Mouse (Mus musculus): ENCODE measurements around the gene Fam162a. TPM values are rescaled to one million over a fixed set of nuclear protein-coding genes. Genes with fewer than 3 reads are reported as not detected.
"Not testable (repeated sequence)": the region's sequence is repeated elsewhere in the genome, so short reads cannot be mapped to it uniquely, and the experiment has no call there.

Fam162a gene
- polyA plus RNA-seq, 1 experiment, result 49.2 TPM

- Histone ChIP-seq H3K4me3 (ENCODE audit: insufficient read depth, low read length) (no peak overlapping the region), H3K4me1 (ENCODE audit: control insufficient read depth, insufficient read depth, low read length) (peaks cover 26% of the 10 kb centered on the region), H3K27ac (ENCODE audit: insufficient read depth, low read depth, low read length) (no peak overlapping the region)
- TF ChIP-seq CTCF (IDR thresholded peaks at IDR 0.05; ENCODE audit: low read depth, low read length), result no peak
- no peak for TF ChIP-seq POLR2A (IDR thresholded peaks at IDR 0.05; ENCODE audit: borderline replicate concordance, low read depth, low read length)
Observed at GRCm38 (mm10) chr16:36063315-36063714, 8.1 kb downstream of the Fam162a start.

DNA sequence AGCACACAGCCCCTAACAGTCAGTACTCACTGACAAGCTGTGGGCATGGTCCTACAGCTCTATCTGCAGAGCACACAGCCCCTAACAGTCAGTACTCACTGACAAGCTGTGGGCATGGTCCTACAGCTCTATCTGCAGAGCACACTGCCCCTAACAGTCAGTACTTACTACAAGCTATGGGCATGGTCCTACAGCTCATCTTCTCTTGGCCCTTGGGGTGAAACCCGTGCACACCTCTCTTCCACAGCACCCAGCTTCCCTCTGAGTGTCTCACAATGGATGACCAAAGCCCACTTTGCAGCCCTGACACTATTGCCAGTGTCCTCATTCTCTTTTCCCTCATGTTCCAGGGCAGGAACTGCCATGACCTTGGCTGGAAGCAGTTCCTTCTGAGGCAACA, 8.9 kb downstream of the Fam162a start:
- H3K4me1 ChIP-seq (ENCODE audit: control insufficient read depth, insufficient read depth, low read length), result peaks cover 19% of the 10 kb centered on the region
- H3K27ac ChIP-seq (ENCODE audit: insufficient read depth, low read depth, low read length); H3K4me3 ChIP-seq (ENCODE audit: insufficient read depth, low read length): not testable (repeated sequence)

DNA sequence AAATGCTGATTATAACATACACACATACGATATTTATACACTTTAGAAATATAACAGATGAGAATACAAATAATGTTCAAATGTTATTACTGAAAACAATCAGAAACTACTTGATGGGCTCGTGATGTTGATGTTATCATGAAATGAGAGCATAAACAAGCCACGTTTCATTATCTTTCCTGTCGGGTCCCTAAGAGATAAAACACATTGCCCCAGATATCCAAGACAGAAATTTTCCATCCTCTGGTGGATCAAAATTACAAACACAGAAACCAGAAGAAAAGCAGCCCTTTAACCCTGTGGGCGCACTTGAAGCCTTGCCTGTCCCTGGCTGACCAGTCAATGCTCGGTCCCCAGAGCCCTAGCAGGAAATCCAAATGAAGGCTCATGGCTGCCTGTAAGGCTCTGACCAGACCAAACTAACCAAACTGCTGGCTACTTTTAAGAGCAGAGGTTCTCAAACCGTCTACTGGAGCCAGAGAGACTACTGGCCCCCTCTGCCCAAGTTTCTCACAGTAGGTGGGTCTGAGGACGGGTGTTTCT, 13.4 kb downstream of the Fam162a start:
- H3K27ac ChIP-seq (ENCODE audit: insufficient read depth, low read depth, low read length), result no peak overlapping the region
- H3K4me1 ChIP-seq (ENCODE audit: control insufficient read depth, insufficient read depth, low read length), result peaks cover 15% of the 10 kb centered on the region
- H3K4me3 ChIP-seq (ENCODE audit: insufficient read depth, low read length), result no peak overlapping the region
- no peak for TF ChIP-seq POLR2A (IDR thresholded peaks at IDR 0.05; ENCODE audit: borderline replicate concordance, low read depth, low read length)
- no peak for TF ChIP-seq CTCF (IDR thresholded peaks at IDR 0.05; ENCODE audit: low read depth, low read length)

- H3K4me1 ChIP-seq (ENCODE audit: control insufficient read depth, insufficient read depth, low read length), result peaks cover 11% of the 10 kb centered on the region
- TF ChIP-seq CTCF (IDR thresholded peaks at IDR 0.05; ENCODE audit: low read depth, low read length) (no peak), POLR2A (IDR thresholded peaks at IDR 0.05; ENCODE audit: borderline replicate concordance, low read depth, low read length) (no peak)
- H3K27ac ChIP-seq (ENCODE audit: insufficient read depth, low read depth, low read length), result no peak overlapping the region
- no peak overlapping the region for H3K4me3 ChIP-seq (ENCODE audit: insufficient read depth, low read length)
Observed at GRCm38 (mm10) chr16:36056416-36056815, 15.0 kb downstream of the Fam162a start.

GRCm38 (mm10) chr16:36054920-36055319, 16.5 kb downstream of the Fam162a start:
- TF ChIP-seq POLR2A (IDR thresholded peaks at IDR 0.05; ENCODE audit: borderline replicate concordance, low read depth, low read length) (no peak), CTCF (IDR thresholded peaks at IDR 0.05; ENCODE audit: low read depth, low read length) (no peak)
- Histone ChIP-seq H3K27ac (ENCODE audit: insufficient read depth, low read depth, low read length) (no peak overlapping the region), H3K4me1 (ENCODE audit: control insufficient read depth, insufficient read depth, low read length) (peaks cover 4% of the 10 kb centered on the region), H3K4me3 (ENCODE audit: insufficient read depth, low read length) (no peak overlapping the region)

DNA sequence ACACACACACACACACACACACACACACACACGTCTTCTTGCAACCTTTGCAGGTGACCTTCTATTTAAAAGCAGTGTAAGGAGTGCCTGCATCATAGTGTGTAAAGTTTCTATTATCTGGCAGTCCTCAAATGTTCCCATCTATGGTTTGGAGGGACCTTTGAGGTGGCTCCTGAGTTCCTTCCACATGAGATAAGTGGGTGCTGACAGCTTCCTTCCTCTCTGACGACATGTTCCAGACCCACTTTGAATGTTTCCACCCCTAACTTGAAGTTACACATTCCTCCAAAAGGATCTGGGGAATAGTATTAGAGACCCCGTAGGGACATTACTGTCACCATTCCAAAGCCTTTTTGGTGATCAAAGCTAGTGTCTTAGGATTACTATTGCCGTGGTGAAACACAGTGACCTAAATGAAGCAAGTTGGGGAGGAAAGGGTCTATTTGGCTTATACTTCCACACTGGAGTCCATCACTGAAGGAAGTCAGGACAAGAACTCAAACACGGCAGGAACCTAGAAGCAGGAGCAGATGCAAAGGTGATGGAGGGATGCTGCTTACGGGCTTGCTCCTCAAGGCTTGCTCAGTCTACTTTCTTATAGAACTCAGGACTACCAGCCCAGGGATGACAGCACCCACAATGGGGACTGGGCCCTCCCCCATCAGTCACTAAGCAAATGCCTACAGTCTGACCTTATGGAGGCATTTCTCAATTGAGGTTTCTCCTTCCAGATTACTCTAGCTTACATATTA, 17.7 kb downstream of the Fam162a start:
- Histone ChIP-seq H3K4me1 (ENCODE audit: control insufficient read depth, insufficient read depth, low read length) (peaks cover 4% of the 10 kb centered on the region), H3K27ac (ENCODE audit: insufficient read depth, low read depth, low read length) (no peak overlapping the region), H3K4me3 (ENCODE audit: insufficient read depth, low read length) (no peak overlapping the region)
- TF ChIP-seq CTCF (IDR thresholded peaks at IDR 0.05; ENCODE audit: low read depth, low read length), result no peak

DNA sequence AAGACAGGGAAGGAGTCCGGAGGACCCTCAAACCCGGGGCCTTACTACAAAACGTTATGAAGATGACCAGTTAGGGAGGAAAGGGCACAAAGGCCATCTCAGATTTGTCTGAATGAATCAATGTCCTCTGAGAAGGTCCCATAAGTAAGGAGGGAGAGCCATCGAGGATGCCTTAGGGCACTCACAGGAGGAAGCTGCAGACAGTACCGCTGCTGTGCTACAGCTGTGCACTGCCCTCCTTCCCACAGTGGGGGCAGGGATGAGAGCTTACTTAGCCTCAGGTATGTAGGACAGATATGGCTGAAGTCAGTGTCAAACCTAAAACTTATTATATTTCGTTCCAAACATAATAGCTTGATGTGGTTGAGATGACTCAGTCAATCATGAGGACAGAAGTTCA, 19.9 kb downstream of the Fam162a start:
- H3K27ac ChIP-seq (ENCODE audit: insufficient read depth, low read depth, low read length), result no peak overlapping the region
- TF ChIP-seq CTCF (IDR thresholded peaks at IDR 0.05; ENCODE audit: low read depth, low read length) (no peak), POLR2A (IDR thresholded peaks at IDR 0.05; ENCODE audit: borderline replicate concordance, low read depth, low read length) (no peak)
- peaks cover 4% of the 10 kb centered on the region for H3K4me1 ChIP-seq (ENCODE audit: control insufficient read depth, insufficient read depth, low read length)
- H3K4me3 ChIP-seq (ENCODE audit: insufficient read depth, low read length), result no peak overlapping the region

DNA sequence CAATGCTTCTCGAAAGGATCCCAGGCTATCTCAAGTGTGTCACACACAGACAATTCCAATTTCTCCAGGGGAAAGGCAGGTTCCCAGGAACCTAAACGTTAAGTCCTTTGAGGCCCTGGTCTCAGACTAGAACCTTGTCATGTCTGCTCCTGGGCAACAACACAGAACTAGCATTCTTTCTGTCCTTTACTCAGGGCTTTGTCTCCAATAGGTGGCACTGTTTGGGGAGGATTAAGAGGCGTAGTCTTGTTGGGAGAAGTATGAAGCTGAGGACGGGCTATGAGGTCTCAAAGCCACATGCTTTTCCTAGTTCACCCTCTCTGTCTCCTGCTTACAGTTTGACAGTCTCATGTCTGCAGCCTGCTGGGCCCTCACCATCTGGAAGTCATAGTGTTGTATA, 23.9 kb downstream of the Fam162a start:
- H3K4me3 ChIP-seq (ENCODE audit: insufficient read depth, low read length), result no peak overlapping the region
- no peak overlapping the region for H3K27ac ChIP-seq (ENCODE audit: insufficient read depth, low read depth, low read length)
- TF ChIP-seq POLR2A (IDR thresholded peaks at IDR 0.05; ENCODE audit: borderline replicate concordance, low read depth, low read length) (no peak), CTCF (IDR thresholded peaks at IDR 0.05; ENCODE audit: low read depth, low read length) (no peak)
- peaks cover 2% of the 10 kb centered on the region for H3K4me1 ChIP-seq (ENCODE audit: control insufficient read depth, insufficient read depth, low read length)

GRCm38 (mm10) chr16:36043964-36044363, 27.4 kb downstream of the Fam162a start:
- TF ChIP-seq POLR2A (IDR thresholded peaks at IDR 0.05; ENCODE audit: borderline replicate concordance, low read depth, low read length) (no peak), CTCF (IDR thresholded peaks at IDR 0.05; ENCODE audit: low read depth, low read length) (no peak)
- H3K4me3 ChIP-seq (ENCODE audit: insufficient read depth, low read length), result no peak overlapping the region
- H3K4me1 ChIP-seq (ENCODE audit: control insufficient read depth, insufficient read depth, low read length), result peaks cover 7% of the 10 kb centered on the region
- H3K27ac ChIP-seq (ENCODE audit: insufficient read depth, low read depth, low read length), result no peak overlapping the region

DNA sequence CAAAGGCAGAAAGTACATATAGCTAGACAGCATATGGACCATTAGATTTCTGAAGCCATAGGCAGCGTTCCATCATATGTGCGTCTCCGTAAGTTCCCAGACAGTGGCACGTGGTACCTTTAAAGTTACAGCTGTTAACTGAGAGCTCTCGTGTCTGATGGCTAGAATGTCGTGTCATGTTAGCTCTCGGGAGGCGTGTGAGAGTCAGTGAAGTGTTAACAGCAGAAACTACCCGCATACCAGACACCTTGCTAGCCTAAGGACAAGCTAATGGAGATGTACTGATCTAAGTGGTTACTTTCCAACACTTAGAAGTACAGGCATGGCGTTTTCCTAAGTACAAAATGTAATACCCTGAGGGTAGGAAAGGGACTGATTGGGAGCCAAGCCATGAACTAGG, 28.3 kb downstream of the Fam162a start:
- H3K27ac ChIP-seq (ENCODE audit: insufficient read depth, low read depth, low read length), result no peak overlapping the region
- H3K4me1 ChIP-seq (ENCODE audit: control insufficient read depth, insufficient read depth, low read length), result peaks cover 7% of the 10 kb centered on the region
- H3K4me3 ChIP-seq (ENCODE audit: insufficient read depth, low read length), result no peak overlapping the region
- no peak for TF ChIP-seq CTCF (IDR thresholded peaks at IDR 0.05; ENCODE audit: low read depth, low read length)

Measured in bone marrow macrophage, adult 2 months (primary cell).